In genomic region chr14:52244690-52245042, GRCm38 (mm10) we compare ENCODE assay signal across 8 mouse cellular contexts. TPM values are rescaled to one million over a fixed set of nuclear protein-coding genes. Genes with fewer than 3 reads are reported as not detected.
A peak's percentile ranks its signal among the peaks of the same experiment; 100 is the strongest.
DNase-seq lines count a peak whose midpoint lies in the region; ATAC-seq and TF ChIP-seq lines count a peak whose summit lies in the region.

No protein-coding gene starts in this region.

- peaks cover 78% of the 10 kb centered on the region for H3K79me2 ChIP-seq in CH12.LX (replicated peaks; ENCODE audit: control insufficient read depth, extremely low read depth, insufficient read depth, poor library complexity, severe bottlenecking)

- peak; percentile 66 for ATAC-seq in heart, embryonic 11.5 days (replicated peaks; ENCODE audit: insufficient number of reproducible peaks, low FRiP score, low TSS enrichment)
- ATAC-seq in forebrain, embryonic 12.5 days (ENCODE audit: low FRiP score): no peak; the same call in none of the 2 replicates
- no peak; the same call in 1 of the 2 replicates for ATAC-seq in liver, embryonic 13.5 days (ENCODE audit: low read depth)

- TF ChIP-seq CTCF in CH12.LX (conservative IDR thresholded peaks at IDR 0.05 in 1 of 2, IDR thresholded peaks at IDR 0.05 in 1 of 2; ENCODE audit: low read depth in 2 of 2, low read length in 2 of 2): no peak

- no peaks in the 10 kb centered on the region for H3K27me3 ChIP-seq in heart, embryonic 11.5 days (ENCODE audit: control insufficient read depth, insufficient read depth, low read length)
- H3K27me3 ChIP-seq in CH12.LX (replicated peaks): no peaks in the 10 kb centered on the region
- H3K27me3 ChIP-seq in forebrain, embryonic 12.5 days: no peaks in the 10 kb centered on the region
- no peaks in the 10 kb centered on the region for H3K27me3 ChIP-seq in liver, embryonic 13.5 days

- WGBS in heart, embryonic 11.5 days (ENCODE audit: insufficient replicate concordance): 8% methylated on average over 7 of the region's 7 CpGs
- WGBS in forebrain, embryonic 12.5 days: 10% methylated on average over 7 of the region's 7 CpGs
- 13% methylated on average over 7 of the region's 7 CpGs for WGBS in liver, embryonic 13.5 days (ENCODE audit: insufficient replicate concordance)

- H3K36me3 ChIP-seq in heart, embryonic 11.5 days (ENCODE audit: control insufficient read depth, insufficient read depth, low read length): no peaks in the 10 kb centered on the region
- peaks cover 2 to 11% of the 10 kb centered on the region in 2 experiments for H3K36me3 ChIP-seq in CH12.LX (replicated peaks in 1 of 2; ENCODE audit: control insufficient read depth in 1 of 2, insufficient read depth in 1 of 2, low read length in 1 of 2)
- peaks cover 5% of the 10 kb centered on the region; the same call in 1 of the 2 replicates for H3K36me3 ChIP-seq in forebrain, embryonic 12.5 days (replicated peaks)
- peaks cover 4% of the 10 kb centered on the region; the same call in 1 of the 2 replicates for H3K36me3 ChIP-seq in liver, embryonic 13.5 days

- H3K9me3 ChIP-seq in heart, embryonic 11.5 days (replicated peaks; ENCODE audit: control insufficient read depth, low read length): no peaks in the 10 kb centered on the region
- H3K9me3 ChIP-seq in CH12.LX (replicated peaks; ENCODE audit: low read length): no peaks in the 10 kb centered on the region
- H3K9me3 ChIP-seq in forebrain, embryonic 12.5 days: no peaks in the 10 kb centered on the region
- no peaks in the 10 kb centered on the region for H3K9me3 ChIP-seq in liver, embryonic 13.5 days (replicated peaks)

- dilution Hi-C loops in CH12.LX (cut with MboI; ENCODE audit: extremely low pct_ligation_motif_present, extremely low pct_unique_long_range_greater_than_20kb, low sequenced_read_pairs): no loop called here

- H3K4me1 ChIP-seq in heart, embryonic 11.5 days (ENCODE audit: control insufficient read depth, insufficient read depth, low read length): peaks cover 10% of the 10 kb centered on the region
- H3K4me1 ChIP-seq in CH12.LX (ENCODE audit: control insufficient read depth in 1 of 2, insufficient read depth in 2 of 2): peaks cover 5 to 50% of the 10 kb centered on the region in 2 experiments; a peak in 3 of 4 replicates
- peaks cover 15% of the 10 kb centered on the region for H3K4me1 ChIP-seq in forebrain, embryonic 12.5 days
- peaks cover 62% of the 10 kb centered on the region for H3K4me1 ChIP-seq in liver, embryonic 13.5 days (replicated peaks)

- TF ChIP-seq EP300 in CH12.LX (IDR thresholded peaks at IDR 0.05; ENCODE audit: low read length): no peak

- no peak for TF ChIP-seq RAD21 in CH12.LX (IDR thresholded peaks at IDR 0.05; ENCODE audit: low read depth, low read length)

- TF ChIP-seq POLR2A in CH12.LX (IDR thresholded peaks at IDR 0.05; ENCODE audit: low read depth, low read length): no peak; the same call in 1 of the 2 replicates

- H3K4me2 ChIP-seq in heart, embryonic 11.5 days: peak overlapping the region; percentile 84
- peak overlapping the region; percentile 92 for H3K4me2 ChIP-seq in CH12.LX (ENCODE audit: insufficient read depth, low read depth, poor library complexity, severe bottlenecking)
- H3K4me2 ChIP-seq in forebrain, embryonic 12.5 days: peak overlapping the region; percentile 91
- peak overlapping the region; percentile 89 for H3K4me2 ChIP-seq in liver, embryonic 13.5 days

- peak overlapping the region; percentile 89 for H3K4me3 ChIP-seq in heart, embryonic 11.5 days (ENCODE audit: low read depth, low read length)
- peak overlapping the region; percentile 49 to 71 (median 65) for H3K4me3 ChIP-seq in CH12.LX (replicated peaks in 1 of 3; ENCODE audit: low read depth in 2 of 3, low read length in 2 of 3, poor library complexity in 1 of 3)
- peak overlapping the region; percentile 80 for H3K4me3 ChIP-seq in forebrain, embryonic 12.5 days (replicated peaks)
- H3K4me3 ChIP-seq in liver, embryonic 13.5 days (replicated peaks): peak overlapping the region; percentile 88

- in situ Hi-C loops in CH12.LX (cut with MboI; ENCODE audit: low pct_ligation_motif_present, low pct_unique_long_range_greater_than_20kb, low sequenced_read_pairs): no loop called here

- no peak for DNase-seq in heart, postnatal 4 days
- DNase-seq in CH12.LX (ENCODE audit: extremely low read depth) (no peak), MN1 (ENCODE audit: low spot score) (no peak)
- no peak for DNase-seq in liver, embryonic 13.5 days
- DNase-seq in cerebellum, adult 18-20 months: no peak
- DNase-seq in right cerebral cortex, postnatal 36 days (ENCODE audit: low spot score in 2 of 2): no peak

- H3K9ac ChIP-seq in heart, embryonic 11.5 days (ENCODE audit: low read depth, low read length): peak overlapping the region; percentile 87
- H3K9ac ChIP-seq in CH12.LX (ENCODE audit: insufficient read depth, low read depth): peak overlapping the region; percentile 80
- H3K9ac ChIP-seq in forebrain, embryonic 12.5 days: peak overlapping the region; percentile 87
- peak overlapping the region; percentile 81 for H3K9ac ChIP-seq in liver, embryonic 13.5 days

- H3K27ac ChIP-seq in heart, embryonic 11.5 days (ENCODE audit: low read depth, low read length): peak overlapping the region; percentile 70
- H3K27ac ChIP-seq in CH12.LX (ENCODE audit: insufficient read depth, low read depth): peak overlapping the region; percentile 27
- H3K27ac ChIP-seq in forebrain, embryonic 12.5 days: peak overlapping the region; percentile 15; the same call in 1 of the 2 replicates
- peak overlapping the region; percentile 81 for H3K27ac ChIP-seq in liver, embryonic 13.5 days

TF ChIP-seq in CH12.LX, 34 proteins besides CTCF, POLR2A, EP300 and RAD21:
- TF ChIP-seq SMC3 (IDR thresholded peaks at IDR 0.05; ENCODE audit: low read depth, low read length) (no peak), JUND (conservative IDR thresholded peaks at IDR 0.05; ENCODE audit: low read depth, low read length) (no peak), ZKSCAN1 (IDR thresholded peaks at IDR 0.05; ENCODE audit: borderline replicate concordance, low read depth, low read length) (no peak), ZMIZ1 (IDR thresholded peaks at IDR 0.05; ENCODE audit: low read depth, low read length) (no peak), CHD1 (IDR thresholded peaks at IDR 0.05; ENCODE audit: low read depth, low read length) (no peak), UBTF (IDR thresholded peaks at IDR 0.05; ENCODE audit: low read depth, low read length) (no peak), ZNF384 (IDR thresholded peaks at IDR 0.05; ENCODE audit: low read depth, low read length) (no peak), NRF1 (IDR thresholded peaks at IDR 0.05; ENCODE audit: low read depth, low read length) (no peak), MEF2A (IDR thresholded peaks at IDR 0.05; ENCODE audit: borderline replicate concordance, low read depth, low read length) (no peak), JUN (IDR thresholded peaks at IDR 0.05; ENCODE audit: insufficient read depth, low read depth, low read length) (no peak), ZC3H11A (IDR thresholded peaks at IDR 0.05; ENCODE audit: low read depth, low read length) (no peak), PAX5 (IDR thresholded peaks at IDR 0.05; ENCODE audit: low read length) (no peak), ELF1 (IDR thresholded peaks at IDR 0.05; ENCODE audit: low read depth, low read length) (no peak), MAX (IDR thresholded peaks at IDR 0.05; ENCODE audit: low read length) (no peak), BHLHE40 (IDR thresholded peaks at IDR 0.05; ENCODE audit: low read depth, low read length) (no peak), ETS1 (conservative IDR thresholded peaks at IDR 0.05; ENCODE audit: low read depth, low read length) (no peak), MAFK (IDR thresholded peaks at IDR 0.05; ENCODE audit: insufficient replicate concordance, low read length) (no peak)

RNA-seq across cellular contexts. Expression of gene Chd8, which starts 12.9 kb away (rescaled TPM):
- polyA plus RNA-seq in heart, embryonic 11.5 days (2014; fragmentation: Nextera tagmentation; extraction: Ambion mirVana): 34.5 and 36.9 TPM in 2 replicates
- 10 to 100 TPM; 73.8 to 76.4 TPM for total RNA-seq in heart, postnatal 4 days (2021)
- total RNA-seq in CH12.LX (2012; rRNA removed): 49.2 and 51.9 TPM in 2 replicates
- total RNA-seq in CH12.LX (2014; rRNA removed): 16.8 and 17.3 TPM in 2 replicates
- 89.2 and 96.8 TPM in 2 replicates for polyA plus RNA-seq in CH12.LX (2012; ENCODE audit: insufficient read length, low read depth)
- 57.8 and 65.9 TPM in 2 replicates for polyA plus RNA-seq in forebrain, embryonic 12.5 days (2016; fragmentation: Nextera tagmentation; extraction: Ambion mirVana)
- polyA plus RNA-seq in liver, embryonic 13.5 days (2015; fragmentation: Nextera tagmentation; extraction: Ambion mirVana): 12.1 TPM in 2 replicates

RNA-seq across cellular contexts. Expression of gene Tox4, which starts 34.3 kb away (rescaled TPM):
- polyA plus RNA-seq in heart, embryonic 11.5 days (2014; fragmentation: Nextera tagmentation; extraction: Ambion mirVana): 36.5 and 43.8 TPM in 2 replicates
- 10 to 100 TPM; 37.4 to 39.3 TPM for total RNA-seq in heart, postnatal 4 days (2021)
- total RNA-seq in CH12.LX (2012; rRNA removed) (41.6 and 45.7 TPM in 2 replicates), CH12.LX (2014; rRNA removed) (56.3 and 58.9 TPM in 2 replicates)
- polyA plus RNA-seq in CH12.LX (2012; ENCODE audit: insufficient read length, low read depth): 43.5 and 49.1 TPM in 2 replicates
- polyA plus RNA-seq in forebrain, embryonic 12.5 days (2016; fragmentation: Nextera tagmentation; extraction: Ambion mirVana): 52.4 and 58.5 TPM in 2 replicates
- 19.8 and 20.5 TPM in 2 replicates for polyA plus RNA-seq in liver, embryonic 13.5 days (2015; fragmentation: Nextera tagmentation; extraction: Ambion mirVana)

RNA-seq across cellular contexts. Expression of gene Rab2b, which starts 34.7 kb away (rescaled TPM):
- polyA plus RNA-seq in heart, embryonic 11.5 days (2014; fragmentation: Nextera tagmentation; extraction: Ambion mirVana): 16.4 and 20.8 TPM in 2 replicates
- 10 to 100 TPM in 1 of 2 experiments, 1 to 10 TPM in 1; 8.9 to 10.6 TPM for total RNA-seq in heart, postnatal 4 days (2021)
- total RNA-seq in CH12.LX (2012; rRNA removed): 3.8 and 4.6 TPM in 2 replicates
- 7.8 and 10.2 TPM in 2 replicates for total RNA-seq in CH12.LX (2014; rRNA removed)
- polyA plus RNA-seq in CH12.LX (2012; ENCODE audit: insufficient read length, low read depth): 5.7 and 6.9 TPM in 2 replicates
- polyA plus RNA-seq in forebrain, embryonic 12.5 days (2016; fragmentation: Nextera tagmentation; extraction: Ambion mirVana): 30.6 and 35.2 TPM in 2 replicates
- 2.6 and 3.0 TPM in 2 replicates for polyA plus RNA-seq in liver, embryonic 13.5 days (2015; fragmentation: Nextera tagmentation; extraction: Ambion mirVana)

RNA-seq across cellular contexts. Expression of gene Supt16, which starts 47.5 kb away (rescaled TPM):
- polyA plus RNA-seq in heart, embryonic 11.5 days (2014; fragmentation: Nextera tagmentation; extraction: Ambion mirVana): 28.0 and 50.5 TPM in 2 replicates
- total RNA-seq in heart, postnatal 4 days (2021): 10 to 100 TPM; 48.5 to 50.6 TPM
- 64.8 and 81.7 TPM in 2 replicates for total RNA-seq in CH12.LX (2012; rRNA removed)
- total RNA-seq in CH12.LX (2014; rRNA removed): 78.6 and 88.0 TPM in 2 replicates
- 110 and 114 TPM in 2 replicates for polyA plus RNA-seq in CH12.LX (2012; ENCODE audit: insufficient read length, low read depth)
- 86.9 and 95.5 TPM in 2 replicates for polyA plus RNA-seq in forebrain, embryonic 12.5 days (2016; fragmentation: Nextera tagmentation; extraction: Ambion mirVana)
- 45.6 and 51.9 TPM in 2 replicates for polyA plus RNA-seq in liver, embryonic 13.5 days (2015; fragmentation: Nextera tagmentation; extraction: Ambion mirVana)

Comparison
In these comparisons a context has a peak if more than half of its experiments do, and no peak if none do; other contexts are left out.
1. H3K27ac ChIP-seq: peak in every context shown above with its lines; median percentile 81 in liver, embryonic 13.5 days; 70 in heart, embryonic 11.5 days; 27 in CH12.LX; 15 in forebrain, embryonic 12.5 days.